Mouse (Mus musculus): Measurements from ENCODE around the gene Mas1. TPM values are rescaled to one million over a fixed set of nuclear protein-coding genes. Genes with fewer than 3 reads are reported as not detected.
A peak's percentile ranks its signal among the peaks of the same experiment; 100 is the strongest.
"Not testable (repeated sequence)": the region's sequence is repeated elsewhere in the genome, so short reads cannot be mapped to it uniquely, and the experiment has no call there.

The Mas1 gene
- 10 to 100 TPM; 14.6 to 16.6 TPM for total RNA-seq (2021)

GRCm38 (mm10) chr17:12868043-12868442, at the start of gene Mas1:
Gene Mas1 (minus strand): TSS chr17:12868143.
- intact Hi-C loops (cut with DNase I): no loop called here
- no peak for DNase-seq (ENCODE audit: extremely low spot score in 1 of 2, low spot score in 2 of 2)

GRCm38 (mm10) chr17:12916588-12917380, 48.8 kb upstream of the Mas1 start:
- peak; percentile 27 to 69 for DNase-seq (ENCODE audit: extremely low spot score in 1 of 2, low spot score in 2 of 2)

GRCm38 (mm10) chr17:12915881-12916583, 48.1 kb upstream of the Mas1 start, which contains the start of gene Mrpl18:
Gene Mrpl18 (minus strand): TSS chr17:12916345.
- DNase-seq (ENCODE audit: extremely low spot score in 1 of 2, low spot score in 2 of 2): peak; percentile 100
- intact Hi-C loops (cut with DNase I): loop anchor here (5.0 kb wide), 1 partner anchor 46 kb away; the partner anchor contains the start of gene Acat2

More at GRCm38 (mm10) chr17:12916588-12917380, 48.8 kb upstream of the Mas1 start:
- intact Hi-C loops (cut with DNase I): loop anchor here (5.0 kb wide), 1 partner anchor 46 kb away; the partner anchor contains the start of gene Acat2

- intact Hi-C loops (cut with DNase I): loop anchor here (5.0 kb wide), 1 partner anchor 47 kb away; the partner anchor contains the start of gene Acat2
- DNase-seq (ENCODE audit: extremely low spot score in 1 of 2, low spot score in 2 of 2): peak in 1 of 2 experiments; percentile 41
Measured at GRCm38 (mm10) chr17:12915488-12915880, 47.5 kb upstream of the Mas1 start, which contains the start of gene Tcp1. Gene Tcp1 (plus strand): TSS chr17:12915701.

GRCm38 (mm10) chr17:12910391-12910790, 42.4 kb upstream of the Mas1 start:
- DNase-seq (ENCODE audit: extremely low spot score in 1 of 2, low spot score in 2 of 2): no peak
- intact Hi-C loops (cut with DNase I): no loop called here

- DNase-seq (ENCODE audit: extremely low spot score in 1 of 2, low spot score in 2 of 2): no peak
- intact Hi-C loops (cut with DNase I): no loop called here
Measured at GRCm38 (mm10) chr17:12909361-12910280, 41.7 kb upstream of the Mas1 start, which contains the start of gene Pnldc1. Gene Pnldc1 (minus strand): TSS chr17:12910230.

GRCm38 (mm10) chr17:12906436-12906835, 38.5 kb upstream of the Mas1 start:
- intact Hi-C loops (cut with DNase I): no loop called here
- DNase-seq (ENCODE audit: extremely low spot score in 1 of 2, low spot score in 2 of 2): no peak

GRCm38 (mm10) chr17:12905810-12906209, 37.9 kb upstream of the Mas1 start:
- intact Hi-C loops (cut with DNase I): no loop called here

GRCm38 (mm10) chr17:12904349-12904748, 36.4 kb upstream of the Mas1 start:
- intact Hi-C loops (cut with DNase I): no loop called here

More at GRCm38 (mm10) chr17:12905810-12906209, 37.9 kb upstream of the Mas1 start:
- DNase-seq (ENCODE audit: extremely low spot score in 1 of 2, low spot score in 2 of 2): no peak

GRCm38 (mm10) chr17:12903372-12904333, 35.7 kb upstream of the Mas1 start:
- no peak for DNase-seq (ENCODE audit: extremely low spot score in 1 of 2, low spot score in 2 of 2)
- intact Hi-C loops (cut with DNase I): no loop called here

More at GRCm38 (mm10) chr17:12904349-12904748, 36.4 kb upstream of the Mas1 start:
- DNase-seq (ENCODE audit: extremely low spot score in 1 of 2, low spot score in 2 of 2): no peak

- no peak for DNase-seq (ENCODE audit: extremely low spot score in 1 of 2, low spot score in 2 of 2)
- intact Hi-C loops (cut with DNase I): no loop called here
Measured at GRCm38 (mm10) chr17:12902291-12902690, 34.3 kb upstream of the Mas1 start.

GRCm38 (mm10) chr17:12898607-12899006, 30.7 kb upstream of the Mas1 start:
- DNase-seq (ENCODE audit: extremely low spot score in 1 of 2, low spot score in 2 of 2); intact Hi-C loops (cut with DNase I): not testable (repeated sequence)

- intact Hi-C loops (cut with DNase I): no loop called here
- no peak for DNase-seq (ENCODE audit: extremely low spot score in 1 of 2, low spot score in 2 of 2)
Measured at GRCm38 (mm10) chr17:12897674-12898073, 29.7 kb upstream of the Mas1 start.

GRCm38 (mm10) chr17:12892033-12892432, 24.1 kb upstream of the Mas1 start:
- intact Hi-C loops (cut with DNase I): no loop called here
- no peak for DNase-seq (ENCODE audit: extremely low spot score in 1 of 2, low spot score in 2 of 2)

- intact Hi-C loops (cut with DNase I): no loop called here
- no peak for DNase-seq (ENCODE audit: extremely low spot score in 1 of 2, low spot score in 2 of 2)
Measured at GRCm38 (mm10) chr17:12891054-12891453, 23.1 kb upstream of the Mas1 start.

GRCm38 (mm10) chr17:12887021-12887775, 19.3 kb upstream of the Mas1 start:
- intact Hi-C loops (cut with DNase I): no loop called here
- DNase-seq (ENCODE audit: extremely low spot score in 1 of 2, low spot score in 2 of 2): no peak

- intact Hi-C loops (cut with DNase I): no loop called here
- DNase-seq (ENCODE audit: extremely low spot score in 1 of 2, low spot score in 2 of 2): no peak
Measured at GRCm38 (mm10) chr17:12886620-12887019, 18.7 kb upstream of the Mas1 start.
